Mouse (Mus musculus): ENCODE results near the gene Tnks1bp1. TPM values are rescaled to one million over a fixed set of nuclear protein-coding genes. Genes with fewer than 3 reads are reported as not detected.

Gene Tnks1bp1
- polyA plus RNA-seq, 1 experiment from 2014 or later: 13.3 TPM

DNA sequence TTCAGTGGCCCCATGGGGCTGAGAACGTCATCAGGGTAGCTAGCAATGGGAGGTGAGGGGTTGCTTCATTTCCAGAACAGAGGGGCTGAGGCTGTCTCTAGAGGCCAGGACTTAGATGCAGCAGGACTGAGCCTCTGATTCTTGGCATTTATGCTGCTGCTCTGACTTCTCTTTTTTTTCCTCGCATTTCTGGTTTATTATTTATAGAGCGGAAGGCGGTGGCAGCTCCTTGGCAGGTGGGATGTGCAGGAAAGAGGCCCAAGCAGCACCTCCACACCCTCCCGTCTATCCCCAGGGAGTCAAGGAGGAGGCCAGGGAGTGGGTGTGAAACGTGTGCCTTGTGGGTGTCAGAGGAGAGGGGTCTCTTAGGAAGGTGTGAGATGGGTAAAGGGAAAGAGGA is 16.8 kb upstream of the Tnks1bp1 start:
- Histone ChIP-seq H3K9ac (replicated peaks; ENCODE audit: low read depth, low read length) (no peak overlapping the region), H3K9me3 (ENCODE audit: control insufficient read depth, low read depth, low read length) (no peaks in the 10 kb centered on the region), H3K27ac (ENCODE audit: low read length) (no peak overlapping the region), H3K27me3 (ENCODE audit: control insufficient read depth, insufficient read depth, low read length) (no peaks in the 10 kb centered on the region), H3K4me3 (ENCODE audit: low read depth, low read length) (no peak overlapping the region), H3K4me1 (ENCODE audit: control insufficient read depth, insufficient read depth, low read length) (no peaks in the 10 kb centered on the region), H3K4me2 (replicated peaks; ENCODE audit: low read depth, low read length) (no peak overlapping the region), H3K36me3 (ENCODE audit: control insufficient read depth, insufficient read depth, low read length) (no peaks in the 10 kb centered on the region)
- WGBS: 60% methylated on average over 6 of the region's 6 CpGs
- ATAC-seq (ENCODE audit: insufficient number of reproducible peaks, insufficient read depth, low FRiP score, low read depth): no peak

DNA sequence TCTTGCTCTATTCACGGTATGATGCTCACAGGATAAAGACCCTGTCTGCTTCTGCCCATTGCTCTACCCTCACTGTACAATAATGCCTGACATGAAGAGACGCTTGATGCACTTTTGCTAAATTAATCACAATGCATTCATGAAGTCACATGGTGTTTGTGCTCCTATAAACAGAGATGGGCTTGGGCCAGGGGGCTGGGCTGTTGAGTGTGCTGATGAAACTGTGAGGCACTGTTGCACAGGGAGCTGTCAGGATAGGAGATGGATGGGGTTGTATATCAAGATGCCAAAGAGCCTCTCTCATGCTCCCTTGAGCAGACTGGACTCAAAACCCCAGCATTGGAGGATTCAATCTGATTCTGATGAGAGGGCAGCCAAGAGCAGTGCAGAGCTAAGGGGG is 14.7 kb upstream of the Tnks1bp1 start:
- Histone ChIP-seq H3K4me3 (ENCODE audit: low read depth, low read length) (no peak overlapping the region), H3K36me3 (ENCODE audit: control insufficient read depth, insufficient read depth, low read length) (no peaks in the 10 kb centered on the region), H3K9ac (replicated peaks; ENCODE audit: low read depth, low read length) (no peak overlapping the region), H3K4me2 (replicated peaks; ENCODE audit: low read depth, low read length) (no peak overlapping the region), H3K4me1 (ENCODE audit: control insufficient read depth, insufficient read depth, low read length) (0 out of 2 replicates have a peak, but pooled peaks cover 3% of the 10 kb centered on the region), H3K27me3 (ENCODE audit: control insufficient read depth, insufficient read depth, low read length) (no peaks in the 10 kb centered on the region), H3K9me3 (ENCODE audit: control insufficient read depth, low read depth, low read length) (no peaks in the 10 kb centered on the region), H3K27ac (ENCODE audit: low read length) (no peak overlapping the region)
- WGBS: 65% methylated on average over 2 of the region's 2 CpGs
- no peak for ATAC-seq (ENCODE audit: insufficient number of reproducible peaks, insufficient read depth, low FRiP score, low read depth)

DNA sequence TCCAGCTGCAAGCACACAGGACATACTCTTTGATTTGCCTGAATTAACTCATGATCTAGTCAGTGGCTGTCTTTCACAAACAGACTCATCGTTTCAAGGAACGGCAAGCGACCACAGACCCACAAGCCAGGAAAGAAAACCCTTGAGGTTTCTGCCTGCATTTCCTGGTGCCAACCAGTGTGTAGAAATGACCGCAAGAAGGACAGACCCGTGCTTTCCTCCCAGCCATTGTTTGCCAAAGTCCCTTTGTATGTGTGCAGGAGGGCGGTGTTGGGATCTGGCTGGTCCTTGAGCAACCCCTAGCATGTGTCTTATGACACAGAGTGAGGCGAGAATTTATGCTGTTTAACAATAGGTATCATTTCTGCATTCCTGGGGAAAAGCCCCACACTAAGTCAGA is 13.7 kb upstream of the Tnks1bp1 start:
- WGBS: 83% methylated on average over 7 of the region's 7 CpGs
- Histone ChIP-seq H3K4me1 (ENCODE audit: control insufficient read depth, insufficient read depth, low read length) (0 out of 2 replicates have a peak, but pooled peaks cover 6% of the 10 kb centered on the region), H3K27ac (ENCODE audit: low read length) (no peak overlapping the region), H3K9me3 (ENCODE audit: control insufficient read depth, low read depth, low read length) (no peaks in the 10 kb centered on the region), H3K4me3 (ENCODE audit: low read depth, low read length) (no peak overlapping the region), H3K36me3 (ENCODE audit: control insufficient read depth, insufficient read depth, low read length) (no peaks in the 10 kb centered on the region), H3K27me3 (ENCODE audit: control insufficient read depth, insufficient read depth, low read length) (no peaks in the 10 kb centered on the region), H3K4me2 (replicated peaks; ENCODE audit: low read depth, low read length) (no peak overlapping the region), H3K9ac (replicated peaks; ENCODE audit: low read depth, low read length) (no peak overlapping the region)
- ATAC-seq (ENCODE audit: insufficient number of reproducible peaks, insufficient read depth, low FRiP score, low read depth): no peak

DNA sequence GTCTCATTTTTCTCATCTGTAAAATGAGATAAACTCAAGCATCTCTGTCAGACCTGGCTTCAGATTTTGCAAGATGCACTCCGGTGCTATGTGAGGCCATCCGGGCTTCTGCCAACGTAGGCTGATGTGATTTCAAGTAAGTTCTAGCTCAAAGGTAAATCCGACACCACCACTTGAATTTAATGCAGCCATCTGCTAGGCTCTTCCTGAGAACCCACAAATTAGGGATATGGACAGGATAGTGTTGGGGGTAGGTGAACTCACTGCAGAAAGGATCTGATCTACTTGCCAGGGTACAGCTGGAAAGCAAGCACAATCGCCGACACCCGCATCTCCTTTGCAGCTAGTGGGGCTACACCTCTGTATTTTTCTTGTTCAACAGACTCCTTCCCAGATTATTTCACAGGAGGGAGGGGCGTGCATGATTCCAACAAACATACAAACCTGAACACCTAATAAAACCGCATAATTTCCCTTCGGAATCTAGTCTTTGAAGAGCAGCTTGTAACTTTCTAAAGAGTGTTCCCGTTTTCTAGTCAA is 11.2 kb upstream of the Tnks1bp1 start:
- Histone ChIP-seq H3K4me2 (replicated peaks; ENCODE audit: low read depth, low read length) (peak overlapping the region; percentile 64), H3K4me3 (ENCODE audit: low read depth, low read length) (peak overlapping the region; percentile 82), H3K27me3 (ENCODE audit: control insufficient read depth, insufficient read depth, low read length) (no peaks in the 10 kb centered on the region), H3K9ac (replicated peaks; ENCODE audit: low read depth, low read length) (peak overlapping the region; percentile 93), H3K27ac (ENCODE audit: low read length) (peak overlapping the region; percentile 52; the same call in 1 of the 2 replicates), H3K4me1 (ENCODE audit: control insufficient read depth, insufficient read depth, low read length) (0 out of 2 replicates have a peak, but pooled peaks cover 6% of the 10 kb centered on the region), H3K36me3 (ENCODE audit: control insufficient read depth, insufficient read depth, low read length) (peaks cover 24% of the 10 kb centered on the region), H3K9me3 (ENCODE audit: control insufficient read depth, low read depth, low read length) (no peaks in the 10 kb centered on the region)
- ATAC-seq (ENCODE audit: insufficient number of reproducible peaks, insufficient read depth, low FRiP score, low read depth): peak; percentile 19; the same call in 1 of the 2 replicates
- 6% methylated on average over 11 of the region's 11 CpGs for WGBS

DNA sequence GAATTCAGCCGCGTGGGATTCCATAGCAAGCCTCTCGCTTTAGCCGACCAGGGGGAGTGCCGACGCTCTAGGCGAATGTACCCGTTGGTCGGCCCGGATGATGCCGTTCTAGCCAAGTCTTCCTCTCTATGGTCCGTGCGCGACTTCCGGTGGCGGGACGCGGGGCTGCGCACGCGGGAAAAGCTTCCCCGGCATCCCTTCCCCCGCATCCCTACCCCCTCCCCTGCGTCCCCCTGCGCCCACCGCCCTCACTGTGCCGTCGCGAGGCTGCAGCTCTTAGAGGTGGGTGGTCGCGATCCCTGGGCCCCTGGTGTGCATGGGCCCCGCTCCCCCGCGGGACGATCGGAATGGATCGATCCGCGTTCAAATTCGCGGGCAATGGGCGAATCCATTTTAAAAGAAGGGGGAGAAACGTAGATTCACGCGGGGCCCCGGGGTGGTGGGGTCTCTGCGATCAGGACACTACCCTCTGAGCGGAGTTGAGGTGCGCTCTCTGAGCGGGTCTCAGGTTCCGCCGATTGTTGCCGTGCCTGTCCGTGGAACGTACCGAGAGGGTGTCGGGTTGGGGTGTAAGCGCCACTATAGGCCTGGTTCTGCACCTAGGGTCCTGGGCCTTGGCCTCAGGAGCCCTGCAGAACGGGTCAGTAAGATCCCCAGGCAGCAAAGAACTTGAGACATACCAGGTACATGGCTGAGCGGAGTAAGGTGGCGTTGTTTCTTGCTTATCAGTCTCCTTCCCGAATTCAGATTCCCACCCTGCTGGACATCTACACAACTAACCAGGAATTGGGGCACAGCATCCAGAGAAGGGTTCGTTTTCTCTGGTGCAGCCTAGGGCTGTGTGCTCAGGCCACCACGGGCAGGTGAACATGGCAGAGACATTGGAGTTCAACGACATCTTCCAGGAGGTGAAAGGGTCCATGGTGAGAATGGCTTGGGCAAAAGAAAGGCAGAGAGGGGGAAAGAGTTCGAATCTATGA is 10.5 kb upstream of the Tnks1bp1 start, which contains the start of the genes Ssrp1 and P2rx3:
Ssrp1 (plus strand) TSS at position 188 of the 980 bp plus-strand sequence.
P2rx3 (minus strand) TSS at position 416 of the 980 bp plus-strand sequence.
- H3K27ac ChIP-seq (ENCODE audit: low read length): peak within 1 kb of the TSS; percentile 52; the same call in 1 of the 2 replicates
- under 1% methylated on average over 65 of the region's 66 CpGs for WGBS

DNA sequence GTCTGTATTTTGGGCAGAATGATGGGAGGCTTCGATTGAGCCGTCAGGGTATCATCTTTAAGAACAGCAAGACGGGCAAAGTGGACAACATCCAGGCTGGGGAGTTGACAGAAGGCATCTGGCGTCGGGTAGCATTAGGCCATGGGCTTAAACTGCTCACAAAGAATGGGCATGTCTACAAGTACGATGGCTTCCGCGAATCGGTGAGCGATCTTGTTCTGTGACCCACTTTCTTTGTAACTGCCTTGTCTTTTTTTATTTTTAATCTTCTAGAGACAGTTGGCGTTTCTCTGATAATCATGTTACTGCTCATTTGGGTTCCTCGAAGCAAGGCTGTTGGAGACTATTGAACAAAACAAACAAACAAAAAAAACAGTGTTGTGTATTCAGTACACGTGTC is 9.5 kb upstream of the Tnks1bp1 start:
- peak overlapping the region; percentile 52; the same call in 1 of the 2 replicates for H3K27ac ChIP-seq (ENCODE audit: low read length)
- H3K4me2 ChIP-seq (replicated peaks; ENCODE audit: low read depth, low read length): peak overlapping the region; percentile 86
- H3K9ac ChIP-seq (replicated peaks; ENCODE audit: low read depth, low read length): peak overlapping the region; percentile 93; the same call in 1 of the 2 replicates
- H3K27me3 ChIP-seq (ENCODE audit: control insufficient read depth, insufficient read depth, low read length): no peaks in the 10 kb centered on the region
- H3K9me3 ChIP-seq (ENCODE audit: control insufficient read depth, low read depth, low read length): no peaks in the 10 kb centered on the region
- H3K36me3 ChIP-seq (ENCODE audit: control insufficient read depth, insufficient read depth, low read length): peaks cover 41% of the 10 kb centered on the region
- H3K4me1 ChIP-seq (ENCODE audit: control insufficient read depth, insufficient read depth, low read length): 0 out of 2 replicates have a peak, but pooled peaks cover 6% of the 10 kb centered on the region
- H3K4me3 ChIP-seq (ENCODE audit: low read depth, low read length): peak overlapping the region; percentile 82
- WGBS: 71% methylated on average over 13 of the region's 13 CpGs
- ATAC-seq (ENCODE audit: insufficient number of reproducible peaks, insufficient read depth, low FRiP score, low read depth): no peak

More for the DNA sequence above, 10.5 kb upstream of the Tnks1bp1 start, which contains the start of the genes Ssrp1 and P2rx3:
- Histone ChIP-seq H3K4me1 (ENCODE audit: control insufficient read depth, insufficient read depth, low read length) (0 out of 2 replicates have a peak, but pooled peaks cover 6% of the 10 kb centered on the region), H3K4me2 (replicated peaks; ENCODE audit: low read depth, low read length) (peak within 1 kb of the TSS; percentile 86), H3K9ac (replicated peaks; ENCODE audit: low read depth, low read length) (peak within 1 kb of the TSS; percentile 93), H3K36me3 (ENCODE audit: control insufficient read depth, insufficient read depth, low read length) (peaks cover 31% of the 10 kb centered on the region), H3K27me3 (ENCODE audit: control insufficient read depth, insufficient read depth, low read length) (no peaks in the 10 kb centered on the region), H3K4me3 (ENCODE audit: low read depth, low read length) (peak within 1 kb of the TSS; percentile 82), H3K9me3 (ENCODE audit: control insufficient read depth, low read depth, low read length) (no peaks in the 10 kb centered on the region)
- ATAC-seq (ENCODE audit: insufficient number of reproducible peaks, insufficient read depth, low FRiP score, low read depth): peak; percentile 95

DNA sequence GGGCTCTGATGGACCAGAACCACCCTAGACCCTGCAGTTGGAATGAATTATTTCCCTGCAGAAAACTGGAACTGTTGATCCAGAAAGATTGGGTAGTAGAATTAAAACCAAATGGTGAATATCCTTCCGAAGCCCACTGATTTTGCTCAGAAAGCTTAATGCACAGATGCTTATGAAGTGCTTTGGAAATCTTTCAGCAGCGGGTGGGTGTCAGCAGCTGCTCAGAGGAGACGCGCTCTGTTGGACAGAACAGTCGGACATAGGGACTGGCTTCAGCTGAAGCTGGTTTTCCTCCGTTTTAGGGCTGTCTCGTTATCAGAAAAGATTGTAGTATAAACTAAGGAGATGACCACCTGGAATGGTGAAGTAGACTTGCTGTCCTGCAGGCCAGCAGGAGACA is 4.2 kb upstream of the Tnks1bp1 start:
- Histone ChIP-seq H3K4me2 (replicated peaks; ENCODE audit: low read depth, low read length) (no peak overlapping the region), H3K27me3 (ENCODE audit: control insufficient read depth, insufficient read depth, low read length) (no peaks in the 10 kb centered on the region), H3K4me3 (ENCODE audit: low read depth, low read length) (no peak overlapping the region), H3K9ac (replicated peaks; ENCODE audit: low read depth, low read length) (no peak overlapping the region), H3K27ac (ENCODE audit: low read length) (no peak overlapping the region), H3K9me3 (ENCODE audit: control insufficient read depth, low read depth, low read length) (no peaks in the 10 kb centered on the region), H3K4me1 (ENCODE audit: control insufficient read depth, insufficient read depth, low read length) (no peaks in the 10 kb centered on the region; the same call in 1 of the 2 replicates), H3K36me3 (ENCODE audit: control insufficient read depth, insufficient read depth, low read length) (peaks cover 81% of the 10 kb centered on the region)
- ATAC-seq (ENCODE audit: insufficient number of reproducible peaks, insufficient read depth, low FRiP score, low read depth): no peak
- WGBS: 90% methylated on average over 7 of the region's 7 CpGs

DNA sequence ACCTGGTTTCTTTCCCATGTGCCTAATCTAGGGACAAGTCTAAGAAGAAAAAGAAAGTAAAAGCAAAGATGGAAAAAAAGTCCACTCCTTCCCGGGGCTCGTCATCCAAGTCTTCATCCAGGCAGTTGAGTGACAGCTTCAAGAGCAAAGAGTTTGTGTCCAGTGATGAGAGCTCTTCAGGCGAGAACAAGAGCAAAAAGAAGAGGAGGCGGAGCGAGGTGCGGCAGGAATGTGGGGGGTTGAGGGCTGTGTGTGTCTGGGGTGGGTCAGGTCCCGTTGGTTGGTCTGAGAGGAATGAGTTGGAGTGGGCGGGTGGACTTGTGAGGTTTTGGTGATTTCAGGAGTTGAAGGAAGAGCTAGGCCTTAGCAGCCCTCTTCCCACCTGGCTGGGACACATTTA is 1.6 kb upstream of the Tnks1bp1 start:
- Histone ChIP-seq H3K27me3 (ENCODE audit: control insufficient read depth, insufficient read depth, low read length) (no peaks in the 10 kb centered on the region), H3K4me1 (ENCODE audit: control insufficient read depth, insufficient read depth, low read length) (peaks cover 17% of the 10 kb centered on the region; the same call in 1 of the 2 replicates), H3K27ac (ENCODE audit: low read length) (no peak overlapping the region), H3K9ac (replicated peaks; ENCODE audit: low read depth, low read length) (no peak overlapping the region), H3K4me2 (replicated peaks; ENCODE audit: low read depth, low read length) (no peak overlapping the region), H3K9me3 (ENCODE audit: control insufficient read depth, low read depth, low read length) (no peaks in the 10 kb centered on the region), H3K4me3 (ENCODE audit: low read depth, low read length) (no peak overlapping the region), H3K36me3 (ENCODE audit: control insufficient read depth, insufficient read depth, low read length) (peaks cover 61% of the 10 kb centered on the region)
- ATAC-seq (ENCODE audit: insufficient number of reproducible peaks, insufficient read depth, low FRiP score, low read depth): no peak
- 77% methylated on average over 8 of the region's 8 CpGs for WGBS
